Mouse (Mus musculus): Measurements from ENCODE around the gene Sipa1l1.
"Not testable (repeated sequence)": the region's sequence is repeated elsewhere in the genome, so short reads cannot be mapped to it uniquely, and the experiment has no call there.

Gene Sipa1l1

GRCm38 (mm10) chr12:82175709-82176108, 6.6 kb downstream of the Sipa1l1 start:
- DNase-seq (ENCODE audit: low read depth) = peak; percentile 17

DNA sequence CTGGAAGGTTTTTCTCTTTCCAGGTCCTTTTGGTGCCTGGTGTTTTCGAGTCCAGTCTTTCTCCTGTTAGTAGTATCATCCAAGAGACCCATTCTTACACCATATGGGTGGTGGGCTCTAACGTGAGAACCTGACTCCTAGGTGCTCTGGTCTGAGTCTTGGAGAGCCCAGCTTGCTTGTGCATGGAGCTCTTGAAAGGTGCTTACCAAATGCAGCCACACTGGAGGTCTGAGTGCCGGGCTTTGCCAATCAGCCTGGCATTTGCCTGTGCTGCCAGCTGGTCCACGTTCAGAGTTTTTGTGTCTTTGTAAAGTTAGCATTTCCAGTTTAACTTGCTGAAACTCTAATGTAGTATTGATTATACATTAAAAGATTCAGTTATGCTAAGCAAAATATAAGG, 9.5 kb downstream of the Sipa1l1 start:
- DNase-seq (ENCODE audit: low read depth) = no peak

GRCm38 (mm10) chr12:82179626-82180025, 10.5 kb downstream of the Sipa1l1 start:
- DNase-seq (ENCODE audit: low read depth) = no peak

DNA sequence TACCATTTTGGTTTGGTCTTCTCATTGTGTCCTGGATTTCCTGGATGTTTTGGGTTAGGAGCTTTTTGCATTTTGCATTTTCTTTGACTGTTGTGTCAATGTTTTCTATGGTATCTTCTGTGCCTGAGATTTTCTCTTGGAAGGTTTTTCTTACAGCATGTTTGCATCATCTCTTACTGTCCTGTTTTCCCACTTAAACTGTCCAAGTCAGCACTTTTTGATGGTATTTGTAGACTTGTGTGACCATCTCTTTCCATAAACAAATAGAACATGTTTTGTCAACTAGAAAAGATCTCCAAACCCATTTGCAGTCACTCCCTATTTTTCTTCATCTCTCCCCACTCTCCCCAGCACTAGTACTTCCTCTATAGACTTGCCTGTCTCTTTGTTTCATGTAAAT, 17.0 kb downstream of the Sipa1l1 start:
- not testable (repeated sequence) for DNase-seq (ENCODE audit: low read depth)

DNA sequence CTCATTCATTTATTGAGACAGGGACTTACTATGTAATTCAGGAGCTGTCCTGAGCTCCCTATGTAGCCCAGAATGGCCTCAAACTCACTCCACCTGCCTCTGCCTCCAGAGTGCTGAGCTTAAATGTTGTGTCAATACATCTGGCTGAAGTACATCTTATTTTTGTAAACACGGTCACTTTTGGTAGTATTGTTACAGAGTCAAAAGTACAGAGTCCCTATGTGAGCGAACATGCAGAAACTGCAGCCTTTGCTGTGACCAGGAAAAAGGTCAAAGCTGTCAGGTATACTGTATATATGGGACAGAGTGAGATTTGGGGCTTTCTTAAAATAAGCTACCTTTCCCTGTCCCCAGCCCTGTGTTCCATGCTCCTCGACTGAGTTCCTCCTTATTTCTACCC, 17.6 kb downstream of the Sipa1l1 start:
- DNase-seq (ENCODE audit: low read depth) = no peak

- peak; percentile 53 for DNase-seq (ENCODE audit: low read depth)
Measured at GRCm38 (mm10) chr12:82187178-82187839, 18.2 kb downstream of the Sipa1l1 start.

GRCm38 (mm10) chr12:82188321-82189075, 19.4 kb downstream of the Sipa1l1 start:
- DNase-seq (ENCODE audit: low read depth) = peak; percentile 10

DNA sequence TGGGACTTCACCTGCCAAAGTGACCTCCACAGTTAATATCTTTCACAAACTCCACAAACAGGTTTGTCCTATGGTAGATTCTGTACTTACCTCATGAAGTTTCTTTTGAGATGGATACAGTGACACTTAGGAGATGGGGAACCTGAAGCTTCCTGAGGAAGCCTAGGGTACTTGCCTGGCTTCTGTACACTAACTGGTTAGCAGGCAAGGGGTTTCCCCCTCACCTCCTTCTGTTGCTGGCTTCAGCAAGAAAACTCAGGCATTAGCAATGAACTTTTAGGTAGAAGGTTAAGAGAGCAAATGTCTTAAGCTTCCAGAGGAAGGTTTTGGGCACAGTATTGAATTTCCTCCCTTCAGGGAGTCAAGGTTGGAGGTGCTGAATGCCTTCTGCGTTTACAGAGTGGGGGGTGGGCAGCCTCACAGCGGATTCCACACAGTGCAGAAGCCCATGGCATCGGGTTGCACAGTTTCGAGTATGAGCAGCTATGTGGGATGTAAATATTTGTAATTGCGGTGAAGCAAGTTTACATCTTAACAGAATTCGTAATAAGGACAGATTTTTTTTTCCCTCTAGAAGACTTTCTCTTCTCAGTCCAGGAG, 20.1 kb downstream of the Sipa1l1 start:
- DNase-seq (ENCODE audit: low read depth) = peak; percentile 56

DNA sequence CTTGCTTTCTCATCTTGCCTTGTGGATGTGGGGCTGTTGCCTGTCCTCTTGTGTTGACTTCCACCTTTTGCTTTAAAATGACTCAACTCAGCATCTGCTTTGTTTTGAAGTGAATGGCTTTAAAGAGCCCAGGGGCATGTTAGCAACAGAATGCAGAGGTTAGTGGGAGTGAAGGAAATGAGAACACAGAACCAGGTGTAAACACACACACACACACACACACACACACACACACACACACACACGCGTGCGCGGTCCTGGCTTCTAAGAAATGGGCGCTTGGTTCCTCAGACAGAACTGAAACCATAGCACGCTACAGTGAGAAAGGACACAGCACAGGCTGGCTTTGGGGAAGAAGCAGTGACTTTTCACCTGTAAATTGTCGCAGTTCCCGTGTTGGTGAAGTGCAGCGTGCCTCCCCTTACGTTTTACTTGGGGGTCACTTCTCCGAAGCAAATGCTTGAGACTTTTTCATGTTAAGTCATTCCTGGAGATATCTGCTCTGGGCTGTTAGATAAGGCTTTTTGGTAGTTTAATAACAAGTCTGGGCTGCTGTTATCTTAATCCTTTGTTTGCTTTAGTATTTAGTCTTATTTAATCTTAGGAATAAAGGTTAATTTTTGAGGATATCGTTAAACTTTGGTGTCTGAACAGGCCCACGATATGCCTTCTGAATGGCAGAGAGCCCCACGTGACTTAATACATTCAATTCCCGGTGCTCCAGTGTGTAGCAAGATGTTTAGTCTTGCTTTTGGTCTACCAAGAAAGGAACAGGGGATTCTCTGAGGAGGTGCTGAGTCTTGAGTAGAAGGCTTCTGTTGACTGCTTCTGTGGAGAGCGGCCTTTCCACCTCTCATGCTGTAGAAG, 20.8 kb downstream of the Sipa1l1 start:
- peak; percentile 76 for DNase-seq (ENCODE audit: low read depth)

- DNase-seq (ENCODE audit: low read depth) = no peak
Measured at GRCm38 (mm10) chr12:82190582-82190965, 21.5 kb downstream of the Sipa1l1 start.

DNA sequence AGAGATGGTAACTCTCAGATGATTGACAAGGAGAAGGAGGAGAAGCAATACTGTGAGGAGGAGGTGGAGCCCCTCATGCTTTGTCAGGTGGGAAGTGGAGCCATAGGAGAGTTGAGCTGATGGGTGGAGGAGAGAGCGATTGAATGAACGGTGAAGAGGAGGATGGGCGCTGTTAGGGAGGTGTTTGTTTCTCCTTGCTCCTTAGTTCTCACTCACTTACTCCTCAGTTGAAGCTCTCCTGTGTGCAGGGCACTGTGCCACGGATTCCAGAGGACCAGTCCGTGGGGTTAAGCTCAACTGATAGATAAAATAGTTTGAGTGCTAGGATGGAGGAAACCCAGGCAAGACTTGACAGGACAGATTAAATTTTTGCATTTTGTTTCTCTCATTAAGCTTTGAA, 22.6 kb downstream of the Sipa1l1 start:
- no peak for DNase-seq (ENCODE audit: low read depth)

- DNase-seq (ENCODE audit: low read depth) = no peak
Measured at GRCm38 (mm10) chr12:82192641-82193054, 23.5 kb downstream of the Sipa1l1 start.

DNA sequence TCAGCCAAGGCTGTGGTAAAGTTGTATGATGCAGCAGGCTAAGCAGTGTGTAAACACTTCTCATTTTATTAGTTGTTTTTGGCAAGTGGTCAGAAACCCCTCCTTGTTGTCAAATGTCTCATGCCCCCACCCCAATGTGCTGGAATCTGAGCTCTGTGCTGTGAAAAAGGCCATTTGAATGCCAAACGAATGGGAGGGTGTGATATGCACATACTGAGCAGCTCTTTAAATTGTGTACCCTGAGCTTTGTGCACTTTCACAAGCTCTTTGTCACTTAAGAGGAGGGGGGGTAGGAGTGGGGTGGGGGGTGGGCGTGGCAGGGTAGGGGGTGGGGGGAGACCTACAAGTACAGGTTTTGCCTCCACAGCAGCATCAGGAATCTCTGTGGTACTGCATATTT, 24.4 kb downstream of the Sipa1l1 start:
- DNase-seq (ENCODE audit: low read depth) = no peak

DNA sequence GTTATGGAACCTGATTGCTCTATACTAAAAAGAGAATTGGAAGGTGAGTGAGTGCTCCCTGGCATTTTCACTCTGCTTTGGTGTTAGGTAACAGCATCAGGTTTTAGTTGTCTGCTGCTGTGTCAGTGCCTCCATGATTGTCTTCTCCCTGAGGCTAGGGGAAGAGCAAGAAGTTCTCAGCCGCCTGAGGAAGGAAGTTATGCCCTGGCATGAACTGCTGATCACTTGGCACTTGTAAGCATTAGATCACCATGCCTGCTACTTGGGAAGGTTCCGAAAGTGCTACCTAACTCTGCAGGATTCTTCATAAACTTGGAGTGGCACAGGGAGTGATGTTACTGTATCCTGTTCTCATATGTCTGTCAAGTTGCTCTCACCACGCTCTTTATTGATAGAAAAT, 25.8 kb downstream of the Sipa1l1 start:
- no peak for DNase-seq (ENCODE audit: low read depth)

DNA sequence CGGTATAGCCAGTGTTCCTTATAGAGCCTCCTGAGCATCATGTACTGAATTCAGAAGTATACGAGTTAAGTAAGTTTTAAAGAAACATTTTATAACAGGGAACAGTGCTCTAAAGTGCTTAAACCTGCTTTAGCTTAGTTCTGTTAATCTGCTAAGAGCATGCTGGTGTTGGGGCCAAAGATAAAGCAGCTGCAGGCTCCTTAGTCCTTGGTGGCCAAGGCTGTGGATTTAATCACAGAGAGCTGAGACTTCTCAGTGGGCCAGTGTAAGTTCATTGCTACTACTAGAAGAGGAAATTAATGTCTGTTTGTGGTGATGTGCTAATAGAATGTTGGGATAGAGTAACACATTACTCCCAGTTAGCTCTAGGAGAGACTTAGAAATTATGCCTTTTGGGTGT, 27.1 kb downstream of the Sipa1l1 start:
- DNase-seq (ENCODE audit: low read depth) = no peak

DNA sequence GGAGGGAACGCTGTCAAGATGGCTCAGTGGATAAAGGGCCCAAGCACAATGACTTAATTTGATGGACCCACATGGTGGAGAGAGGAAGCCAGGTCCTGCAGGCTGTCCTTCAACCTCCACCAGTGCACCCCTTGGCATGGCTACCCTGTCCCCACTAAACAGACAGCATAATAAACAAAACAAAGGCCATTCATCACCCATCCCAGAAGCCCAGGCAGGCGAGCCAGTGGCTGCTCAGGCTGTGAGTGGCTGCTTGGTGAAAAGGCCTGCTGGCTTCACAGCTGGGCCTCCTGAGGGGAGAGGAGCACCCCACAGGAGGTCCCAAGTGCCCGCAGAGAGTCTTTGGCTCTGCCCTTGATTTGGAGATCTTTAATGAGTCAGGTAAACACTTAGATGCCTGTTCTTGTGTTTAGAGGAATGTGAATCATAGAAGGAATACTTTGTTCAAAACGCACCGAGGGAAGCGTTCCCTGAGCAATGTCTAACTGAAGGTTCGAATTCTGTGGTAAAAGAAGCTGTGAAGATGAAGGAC, 27.6 kb downstream of the Sipa1l1 start:
- DNase-seq (ENCODE audit: low read depth) = no peak

DNA sequence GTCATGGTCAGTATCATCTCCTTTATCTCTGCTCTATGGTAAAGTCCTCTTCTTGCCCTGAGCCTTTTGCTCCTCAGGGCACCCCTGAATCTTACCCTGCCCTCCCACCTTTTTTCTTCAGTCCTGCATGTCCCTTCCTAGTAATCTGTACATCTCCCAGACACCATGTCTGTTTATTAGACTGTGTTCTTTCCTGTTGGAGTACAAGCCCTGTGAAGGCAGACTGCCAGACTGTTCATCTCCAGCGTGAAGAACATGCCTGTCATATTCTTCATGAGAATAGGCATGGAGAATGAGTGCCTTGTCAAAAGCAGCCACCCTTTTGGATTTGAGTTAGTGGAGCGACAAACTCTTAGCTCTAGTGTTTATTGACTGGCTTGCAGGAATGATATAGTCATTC, 28.1 kb downstream of the Sipa1l1 start:
- DNase-seq (ENCODE audit: low read depth) = no peak

DNA sequence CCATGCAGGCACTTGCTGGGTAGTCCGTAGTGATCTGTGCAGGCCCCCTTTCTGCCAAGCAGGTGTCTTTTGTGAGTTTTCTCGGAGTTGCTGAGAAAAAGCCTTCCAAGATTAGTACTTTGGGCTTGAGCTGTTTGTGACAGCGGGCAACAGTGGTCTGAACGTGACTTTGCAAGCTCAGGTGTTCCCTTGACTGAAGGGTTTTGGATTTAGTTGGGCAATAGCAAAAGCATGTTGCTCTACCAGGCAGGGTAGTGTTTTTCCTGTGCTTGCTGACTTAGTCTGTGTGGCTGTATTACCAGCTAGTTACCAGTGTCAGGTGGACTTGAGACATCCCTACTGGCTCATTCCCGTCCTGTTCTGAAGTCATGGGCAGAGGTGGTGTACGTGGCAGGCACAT, 30.2 kb downstream of the Sipa1l1 start:
- DNase-seq (ENCODE audit: low read depth) = no peak

DNA sequence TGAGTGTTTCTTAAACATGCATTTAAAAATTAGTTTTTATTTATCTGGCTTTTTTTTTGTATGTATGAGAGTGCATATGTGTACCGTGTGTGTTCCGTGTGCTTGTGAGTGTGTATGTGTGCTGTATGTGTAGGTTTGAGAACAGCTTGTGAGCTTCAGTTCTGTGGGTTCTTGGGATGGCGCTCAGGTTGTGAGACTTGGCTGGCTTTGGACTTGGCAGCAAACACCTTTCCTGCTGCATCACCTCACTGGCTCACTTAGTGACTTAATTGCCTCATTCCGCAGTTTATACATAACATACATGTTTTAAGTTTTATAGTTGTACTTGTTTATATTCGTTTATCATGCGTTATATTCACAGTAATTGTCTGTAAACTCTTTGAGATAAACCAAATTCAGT, 35.0 kb downstream of the Sipa1l1 start:
- no peak for DNase-seq (ENCODE audit: low read depth)

DNA sequence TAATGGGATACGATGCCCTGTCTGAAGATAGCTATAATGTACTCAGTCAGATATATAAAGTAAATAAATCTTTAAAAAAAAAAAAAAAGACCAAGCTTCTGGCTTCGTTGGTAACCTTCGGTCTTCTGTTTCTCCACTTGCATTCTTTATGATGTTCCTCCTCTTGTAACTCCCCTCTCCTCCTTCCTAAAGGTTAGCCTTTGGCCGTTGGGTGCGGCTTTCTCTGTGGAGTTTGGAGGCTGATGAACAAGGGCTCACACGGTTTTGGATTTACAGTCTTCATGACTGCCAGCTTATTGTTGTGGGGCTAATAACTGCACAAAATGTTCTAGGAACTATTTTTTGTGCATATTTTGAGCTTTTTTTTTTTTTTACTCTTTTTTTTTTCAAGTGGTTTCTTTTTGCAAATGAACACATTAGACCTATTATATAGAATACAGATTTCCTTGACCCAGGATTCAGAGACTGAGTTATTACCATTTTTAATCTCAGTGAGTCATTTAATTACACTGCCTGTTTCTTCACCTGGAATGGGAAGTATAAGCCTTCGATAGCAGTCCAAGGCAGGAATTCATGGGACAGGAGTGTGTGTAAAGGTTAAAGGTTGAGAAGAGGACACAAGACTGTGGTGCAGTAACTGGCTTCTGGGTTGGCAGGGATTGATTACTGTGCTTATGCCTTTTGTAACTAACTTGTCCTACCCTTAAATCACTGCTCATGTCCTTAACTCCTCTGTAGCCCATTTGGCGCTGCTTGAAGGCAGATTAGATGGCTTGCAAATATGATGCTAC, 37.9 kb downstream of the Sipa1l1 start:
- DNase-seq (ENCODE audit: low read depth) = no peak

DNA sequence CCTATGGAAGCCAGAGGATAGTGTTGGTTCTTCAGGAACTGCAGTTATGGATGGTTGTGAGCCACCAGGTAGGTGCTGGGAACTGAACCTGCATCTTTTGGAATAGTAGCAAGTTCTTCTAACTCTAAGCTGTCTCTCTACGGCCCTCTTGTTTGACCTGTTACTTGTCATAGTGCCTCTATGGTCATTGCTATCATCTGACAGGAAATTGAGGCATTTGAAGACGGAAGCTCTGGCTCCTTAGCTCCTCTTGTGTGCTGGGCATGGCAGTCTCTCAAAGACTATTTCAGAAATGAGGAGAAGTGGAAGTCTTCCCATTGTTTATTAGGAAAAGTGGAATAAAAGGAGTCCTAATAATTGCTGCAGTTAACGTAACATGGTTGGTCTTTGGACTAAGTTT, 38.9 kb downstream of the Sipa1l1 start:
- DNase-seq (ENCODE audit: low read depth) = no peak
